7 mouse cellular contexts compared by ENCODE assay signal in genomic region chr1:144367492-144367891, GRCm38 (mm10).
DNase-seq lines count a peak whose midpoint lies in the region; ATAC-seq and TF ChIP-seq lines count a peak whose summit lies in the region.

No protein-coding gene starts in this region.

- no peak overlapping the region for H3K9ac ChIP-seq in liver, postnatal 0 days (replicated peaks)
- no peak overlapping the region for H3K9ac ChIP-seq in heart, embryonic 16.5 days (ENCODE audit: low read length)

- DNase-seq in liver = peak; percentile 4
- DNase-seq in liver, postnatal 0 days = no peak
- peak; percentile 24 to 30 for DNase-seq in layer of hippocampus, postnatal 10 days (ENCODE audit: low spot score in 2 of 2)
- peak; percentile 25 for DNase-seq in right cerebral cortex, postnatal 4 days
- no peak for DNase-seq in thymus, postnatal 0 days (ENCODE audit: low spot score)
- DNase-seq in spleen, adult 12 weeks (ENCODE audit: low spot score) = no peak

- no peaks in the 10 kb centered on the region for H3K27me3 ChIP-seq in liver, postnatal 0 days (ENCODE audit: insufficient read depth, low read length)
- H3K27me3 ChIP-seq in heart, embryonic 16.5 days (ENCODE audit: control insufficient read depth, insufficient read depth, low read length) = no peaks in the 10 kb centered on the region

- WGBS in liver, postnatal 0 days (ENCODE audit: insufficient replicate concordance) = 68% methylated on average over 3 of the region's 3 CpGs
- 28% methylated on average over 3 of the region's 3 CpGs for WGBS in heart, embryonic 16.5 days

- no peaks in the 10 kb centered on the region for H3K4me1 ChIP-seq in liver, postnatal 0 days (ENCODE audit: insufficient read depth)
- no peaks in the 10 kb centered on the region for H3K4me1 ChIP-seq in heart, embryonic 16.5 days (ENCODE audit: control insufficient read depth, insufficient read depth, low read length)

- no peak for TF ChIP-seq CTCF in liver, postnatal 0 days (IDR thresholded peaks at IDR 0.05; ENCODE audit: low read depth)

- ATAC-seq in liver, postnatal 0 days = no peak
- peak; percentile 32; the same call in 1 of the 2 replicates for ATAC-seq in heart, embryonic 16.5 days (replicated peaks; ENCODE audit: extremely low read depth, insufficient read depth, low FRiP score)

- no peak overlapping the region for H3K4me2 ChIP-seq in liver, postnatal 0 days (ENCODE audit: low read depth, low read length)
- H3K4me2 ChIP-seq in heart, embryonic 16.5 days (ENCODE audit: low read depth, low read length) = no peak overlapping the region

- H3K36me3 ChIP-seq in liver, postnatal 0 days (replicated peaks; ENCODE audit: insufficient read depth, low read length) = no peaks in the 10 kb centered on the region
- H3K36me3 ChIP-seq in heart, embryonic 16.5 days (ENCODE audit: control insufficient read depth, insufficient read depth) = no peaks in the 10 kb centered on the region

- no peak overlapping the region for H3K4me3 ChIP-seq in liver, postnatal 0 days (ENCODE audit: low read depth, low read length)
- no peak overlapping the region for H3K4me3 ChIP-seq in heart, embryonic 16.5 days (ENCODE audit: low read length)

- H3K27ac ChIP-seq in liver, postnatal 0 days (ENCODE audit: low read depth) = no peak overlapping the region
- H3K27ac ChIP-seq in heart, embryonic 16.5 days (ENCODE audit: low read length) = no peak overlapping the region

- TF ChIP-seq EP300 in liver, postnatal 0 days (IDR thresholded peaks at IDR 0.05; ENCODE audit: low read depth) = no peak

- no peaks in the 10 kb centered on the region for H3K9me3 ChIP-seq in liver, postnatal 0 days (ENCODE audit: low read length)
- no peaks in the 10 kb centered on the region for H3K9me3 ChIP-seq in heart, embryonic 16.5 days (replicated peaks; ENCODE audit: control insufficient read depth, low read length)

Comparison
In these comparisons a context has a peak if more than half of its experiments do, and no peak if none do; other contexts are left out.
1. DNase-seq: peak in liver (single experiment), layer of hippocampus, postnatal 10 days (2 of 2) and right cerebral cortex, postnatal 4 days (single experiment); none in liver, postnatal 0 days (single experiment), thymus, postnatal 0 days (single experiment) and spleen, adult 12 weeks (single experiment).